Mouse (Mus musculus): ENCODE results near the gene Slc44a2. TPM values are rescaled to one million over a fixed set of nuclear protein-coding genes. Genes with fewer than 3 reads are reported as not detected.

Gene Slc44a2
- polyA plus RNA-seq, 1 experiment from 2014 or later, result 71.0 TPM

- no peaks in the 10 kb centered on the region; the same call in none of the 2 replicates for H3K36me3 ChIP-seq (ENCODE audit: control insufficient read depth, insufficient read depth, low read length)
- ATAC-seq (replicated peaks; ENCODE audit: low FRiP score) (no peak), DNase-seq (ENCODE audit: low spot score) (no peak)
- WGBS, result 91% methylated on average over 3 of the region's 3 CpGs
- H3K27me3 ChIP-seq (ENCODE audit: control insufficient read depth, insufficient read depth, low read length), result no peaks in the 10 kb centered on the region
- H3K4me2 ChIP-seq (ENCODE audit: low read depth, low read length, severe bottlenecking), result no peak overlapping the region
- H3K9ac ChIP-seq (ENCODE audit: low read length), result no peak overlapping the region
- H3K27ac ChIP-seq (ENCODE audit: low read depth, low read length), result no peak overlapping the region
- H3K9me3 ChIP-seq (ENCODE audit: control insufficient read depth, low read length), result no peaks in the 10 kb centered on the region
- H3K4me3 ChIP-seq (ENCODE audit: low read depth, low read length), result no peak overlapping the region
- no peaks in the 10 kb centered on the region for H3K4me1 ChIP-seq (replicated peaks; ENCODE audit: control insufficient read depth, insufficient read depth, low read length)
Measured at GRCm38 (mm10) chr9:21348152-21348551, 27.7 kb downstream of the Slc44a2 start.

- Histone ChIP-seq H3K4me3 (ENCODE audit: low read depth, low read length) (no peak overlapping the region), H3K9ac (ENCODE audit: low read length) (no peak overlapping the region), H3K9me3 (ENCODE audit: control insufficient read depth, low read length) (no peaks in the 10 kb centered on the region), H3K36me3 (ENCODE audit: control insufficient read depth, insufficient read depth, low read length) (no peaks in the 10 kb centered on the region; the same call in none of the 2 replicates), H3K4me2 (ENCODE audit: low read depth, low read length, severe bottlenecking) (no peak overlapping the region), H3K27me3 (ENCODE audit: control insufficient read depth, insufficient read depth, low read length) (no peaks in the 10 kb centered on the region), H3K27ac (ENCODE audit: low read depth, low read length) (no peak overlapping the region), H3K4me1 (replicated peaks; ENCODE audit: control insufficient read depth, insufficient read depth, low read length) (no peaks in the 10 kb centered on the region)
- DNase-seq (ENCODE audit: low spot score) (no peak), ATAC-seq (replicated peaks; ENCODE audit: low FRiP score) (no peak)
- 89% methylated on average over 7 of the region's 7 CpGs for WGBS
Measured at GRCm38 (mm10) chr9:21351178-21351577, 30.7 kb downstream of the Slc44a2 start.

GRCm38 (mm10) chr9:21351702-21352377 lies 31.3 kb downstream of the Slc44a2 start:
- Histone ChIP-seq H3K9me3 (ENCODE audit: control insufficient read depth, low read length) (no peaks in the 10 kb centered on the region), H3K4me1 (replicated peaks; ENCODE audit: control insufficient read depth, insufficient read depth, low read length) (no peaks in the 10 kb centered on the region), H3K27me3 (ENCODE audit: control insufficient read depth, insufficient read depth, low read length) (no peaks in the 10 kb centered on the region), H3K9ac (ENCODE audit: low read length) (no peak overlapping the region), H3K4me3 (ENCODE audit: low read depth, low read length) (no peak overlapping the region), H3K4me2 (ENCODE audit: low read depth, low read length, severe bottlenecking) (no peak overlapping the region), H3K27ac (ENCODE audit: low read depth, low read length) (no peak overlapping the region), H3K36me3 (ENCODE audit: control insufficient read depth, insufficient read depth, low read length) (no peaks in the 10 kb centered on the region; the same call in none of the 2 replicates)
- DNase-seq (ENCODE audit: low spot score) (no peak), ATAC-seq (replicated peaks; ENCODE audit: low FRiP score) (no peak)
- 95% methylated on average over 4 of the region's 4 CpGs for WGBS

GRCm38 (mm10) chr9:21352463-21353372 lies 32.2 kb downstream of the Slc44a2 start:
- no peak overlapping the region for H3K9ac ChIP-seq (ENCODE audit: low read length)
- H3K4me1 ChIP-seq (replicated peaks; ENCODE audit: control insufficient read depth, insufficient read depth, low read length), result no peaks in the 10 kb centered on the region
- no peak overlapping the region for H3K4me3 ChIP-seq (ENCODE audit: low read depth, low read length)
- H3K27me3 ChIP-seq (ENCODE audit: control insufficient read depth, insufficient read depth, low read length), result no peaks in the 10 kb centered on the region
- no peak overlapping the region for H3K27ac ChIP-seq (ENCODE audit: low read depth, low read length)
- no peaks in the 10 kb centered on the region for H3K9me3 ChIP-seq (ENCODE audit: control insufficient read depth, low read length)
- H3K4me2 ChIP-seq (ENCODE audit: low read depth, low read length, severe bottlenecking), result no peak overlapping the region
- WGBS, result 37% methylated on average over 20 of the region's 20 CpGs
- no peaks in the 10 kb centered on the region; the same call in none of the 2 replicates for H3K36me3 ChIP-seq (ENCODE audit: control insufficient read depth, insufficient read depth, low read length)
- ATAC-seq (replicated peaks; ENCODE audit: low FRiP score) (no peak), DNase-seq (ENCODE audit: low spot score) (no peak)

GRCm38 (mm10) chr9:21353373-21353686 lies 32.8 kb downstream of the Slc44a2 start:
- H3K9ac ChIP-seq (ENCODE audit: low read length), result no peak overlapping the region
- WGBS, result 49% methylated on average over 2 of the region's 2 CpGs
- no peaks in the 10 kb centered on the region for H3K4me1 ChIP-seq (replicated peaks; ENCODE audit: control insufficient read depth, insufficient read depth, low read length)
- no peaks in the 10 kb centered on the region; the same call in none of the 2 replicates for H3K36me3 ChIP-seq (ENCODE audit: control insufficient read depth, insufficient read depth, low read length)
- no peak overlapping the region for H3K4me3 ChIP-seq (ENCODE audit: low read depth, low read length)
- H3K4me2 ChIP-seq (ENCODE audit: low read depth, low read length, severe bottlenecking), result no peak overlapping the region
- ATAC-seq (replicated peaks; ENCODE audit: low FRiP score) (no peak), DNase-seq (ENCODE audit: low spot score) (no peak)
- H3K27ac ChIP-seq (ENCODE audit: low read depth, low read length), result no peak overlapping the region
- no peaks in the 10 kb centered on the region for H3K27me3 ChIP-seq (ENCODE audit: control insufficient read depth, insufficient read depth, low read length)
- no peaks in the 10 kb centered on the region for H3K9me3 ChIP-seq (ENCODE audit: control insufficient read depth, low read length)

DNA sequence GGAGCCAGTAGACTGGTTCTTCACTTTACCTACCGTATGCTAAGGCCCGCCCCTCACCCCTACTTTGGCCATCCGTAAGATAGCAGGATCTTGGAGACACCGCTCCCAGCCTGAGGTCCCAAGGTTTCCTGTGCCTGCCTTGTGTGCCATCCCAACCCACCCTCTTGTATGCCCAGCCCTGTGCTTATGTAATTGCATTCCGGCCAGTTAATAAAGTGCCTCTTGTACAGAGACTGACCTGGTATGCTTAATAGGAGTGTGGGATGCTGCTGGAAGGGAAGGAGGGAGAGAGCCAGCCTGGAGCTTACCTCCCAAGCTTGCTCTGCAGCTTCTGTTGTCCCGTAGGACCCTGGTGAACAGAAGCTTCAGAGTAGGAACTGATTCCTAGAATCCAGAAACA lies 34.3 kb downstream of the Slc44a2 start:
- no peak for ATAC-seq (replicated peaks; ENCODE audit: low FRiP score)
- Histone ChIP-seq H3K9me3 (ENCODE audit: control insufficient read depth, low read length) (no peaks in the 10 kb centered on the region), H3K4me3 (ENCODE audit: low read depth, low read length) (no peak overlapping the region), H3K4me2 (ENCODE audit: low read depth, low read length, severe bottlenecking) (no peak overlapping the region), H3K9ac (ENCODE audit: low read length) (no peak overlapping the region), H3K27ac (ENCODE audit: low read depth, low read length) (no peak overlapping the region), H3K36me3 (ENCODE audit: control insufficient read depth, insufficient read depth, low read length) (no peaks in the 10 kb centered on the region; the same call in 1 of the 2 replicates), H3K27me3 (ENCODE audit: control insufficient read depth, insufficient read depth, low read length) (no peaks in the 10 kb centered on the region), H3K4me1 (replicated peaks; ENCODE audit: control insufficient read depth, insufficient read depth, low read length) (no peaks in the 10 kb centered on the region)
- DNase-seq (ENCODE audit: low spot score), result no peak
- 86% methylated on average over 6 of the region's 6 CpGs for WGBS

DNA sequence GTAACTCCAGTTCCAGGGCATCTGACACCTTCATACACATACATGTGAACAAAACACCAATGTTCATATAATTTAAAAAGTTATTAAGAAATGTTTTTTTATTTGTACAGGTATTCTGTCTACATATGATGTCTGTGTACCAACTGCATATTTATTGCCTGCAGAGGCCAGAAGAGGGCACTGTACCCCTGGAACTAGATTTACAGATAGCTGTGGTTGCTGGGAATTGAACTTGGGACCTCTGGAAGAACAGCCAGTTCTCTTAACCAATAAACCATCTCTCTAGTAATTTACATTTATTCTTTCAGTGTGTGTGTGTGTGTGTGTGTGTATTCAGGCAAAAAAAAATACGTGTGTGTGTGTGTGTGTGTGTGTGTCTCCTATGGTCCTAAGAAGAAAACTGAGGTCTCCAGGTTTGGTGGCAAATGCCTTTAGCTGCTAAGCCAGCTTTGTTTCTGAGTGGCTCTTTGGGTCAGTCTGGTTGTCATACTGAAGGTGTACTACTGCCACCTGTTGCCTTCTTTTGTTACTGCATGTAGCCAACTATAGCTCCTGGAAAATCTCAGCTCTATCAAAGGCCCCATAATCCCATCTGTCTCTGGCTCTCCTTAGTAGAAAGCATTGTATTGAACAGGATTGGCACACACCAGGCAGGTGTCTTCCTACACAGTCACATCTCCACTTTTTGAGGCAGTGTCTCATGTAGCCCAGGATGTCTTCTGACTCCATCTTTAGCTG lies 36.7 kb downstream of the Slc44a2 start:
- Histone ChIP-seq H3K27ac (ENCODE audit: low read depth, low read length) (no peak overlapping the region), H3K27me3 (ENCODE audit: control insufficient read depth, insufficient read depth, low read length) (no peaks in the 10 kb centered on the region), H3K9ac (ENCODE audit: low read length) (no peak overlapping the region), H3K36me3 (ENCODE audit: control insufficient read depth, insufficient read depth, low read length) (no peaks in the 10 kb centered on the region; the same call in 1 of the 2 replicates), H3K9me3 (ENCODE audit: control insufficient read depth, low read length) (no peaks in the 10 kb centered on the region), H3K4me3 (ENCODE audit: low read depth, low read length) (no peak overlapping the region), H3K4me2 (ENCODE audit: low read depth, low read length, severe bottlenecking) (no peak overlapping the region), H3K4me1 (replicated peaks; ENCODE audit: control insufficient read depth, insufficient read depth, low read length) (no peaks in the 10 kb centered on the region)
- DNase-seq (ENCODE audit: low spot score) (peak; percentile 76), ATAC-seq (replicated peaks; ENCODE audit: low FRiP score) (peak; percentile 46)
- WGBS, result 4% methylated on average over 1 of the region's 1 CpGs

DNA sequence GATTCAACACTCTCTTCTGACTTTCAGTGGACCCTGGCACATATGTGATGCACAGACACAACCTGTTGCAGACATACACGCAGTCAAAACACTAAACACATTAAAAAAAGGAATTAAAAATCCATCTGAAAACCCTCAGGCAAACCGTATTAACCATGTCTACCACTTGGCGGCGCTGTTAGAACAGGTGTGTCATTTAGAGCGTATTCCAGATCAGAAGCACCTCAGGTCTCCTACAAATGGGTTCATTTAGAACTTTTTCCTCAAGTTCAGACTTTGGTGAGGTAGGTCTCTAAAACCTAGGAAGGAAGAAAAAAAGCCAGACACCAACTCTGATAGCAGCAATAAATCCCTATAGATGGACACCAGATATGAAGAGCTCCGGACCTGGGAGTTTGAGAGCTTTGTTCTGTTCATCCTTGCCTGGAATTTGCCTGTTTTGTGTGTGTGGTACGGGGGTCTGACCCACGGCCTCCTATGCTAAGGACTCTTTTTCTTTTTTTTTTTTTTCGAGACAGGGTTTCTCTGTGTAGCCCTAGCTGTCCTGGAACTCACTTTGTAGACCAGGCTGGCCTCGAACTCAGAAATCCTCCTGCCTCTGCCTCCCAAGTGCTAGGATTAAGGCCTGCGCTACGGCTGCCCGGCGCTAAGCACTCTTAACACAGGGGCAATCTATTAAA lies 46.2 kb downstream of the Slc44a2 start:
- Histone ChIP-seq H3K27ac (ENCODE audit: low read depth, low read length) (peak overlapping the region; percentile 78), H3K9ac (ENCODE audit: low read length) (no peak overlapping the region; the same call in 1 of the 2 replicates), H3K9me3 (ENCODE audit: control insufficient read depth, low read length) (no peaks in the 10 kb centered on the region), H3K4me1 (replicated peaks; ENCODE audit: control insufficient read depth, insufficient read depth, low read length) (peaks cover 3% of the 10 kb centered on the region; the same call in 1 of the 2 replicates), H3K36me3 (ENCODE audit: control insufficient read depth, insufficient read depth, low read length) (peaks cover under 1% of the 10 kb centered on the region; the same call in 1 of the 2 replicates), H3K4me3 (ENCODE audit: low read depth, low read length) (peak overlapping the region; percentile 74), H3K27me3 (ENCODE audit: control insufficient read depth, insufficient read depth, low read length) (no peaks in the 10 kb centered on the region), H3K4me2 (ENCODE audit: low read depth, low read length, severe bottlenecking) (peak overlapping the region; percentile 57)
- peak; percentile 8; the same call in 1 of the 2 replicates for ATAC-seq (replicated peaks; ENCODE audit: low FRiP score)
- DNase-seq (ENCODE audit: low spot score), result peak; percentile 72
- WGBS, result 39% methylated on average over 14 of the region's 14 CpGs
